Mouse (Mus musculus): Measurements from ENCODE around the gene Lsmem1. TPM values are rescaled to one million over a fixed set of nuclear protein-coding genes. Genes with fewer than 3 reads are reported as not detected.

Lsmem1 gene
- under 1 TPM; 0.22 to 0.31 TPM for total RNA-seq (2023)

GRCm38 (mm10) chr12:40199302-40199701, at the start of gene Lsmem1:
Gene Lsmem1, minus strand, starts transcription at chr12:40199490.

GRCm38 (mm10) chr12:40248454-40249180, 49.3 kb upstream of the Lsmem1 start, which contains the start of gene Ifrd1:
Gene Ifrd1, minus strand, starts transcription at chr12:40248504.

GRCm38 (mm10) chr12:40133573-40134271, 65.6 kb downstream of the Lsmem1 start, which contains the start of gene Scin:
Gene Scin, minus strand, starts transcription at chr12:40134228.

Other genes starting within 250 kb of the Lsmem1 start
- gene Arl4a, start 161.5 kb downstream of the Lsmem1 start, total RNA-seq (2023), result 10 to 100 TPM; 12.1 to 13.4 TPM
- gene Scin, start 65.3 kb downstream of the Lsmem1 start, total RNA-seq (2023), result under 1 TPM; 0.29 to 0.42 TPM
- 100 to 1,000 TPM; 240 to 245 TPM for gene Ifrd1, start 49.0 kb upstream of the Lsmem1 start, total RNA-seq (2023)
- 10 to 100 TPM in 1 of 2 experiments, 1 to 10 TPM in 1; 8.7 to 14.0 TPM for gene Zfp277, start 246.4 kb upstream of the Lsmem1 start, total RNA-seq (2023)
- 1 to 10 TPM; 5.8 to 7.5 TPM for gene Dock4, start 246.5 kb upstream of the Lsmem1 start, total RNA-seq (2023)